Mouse (Mus musculus) frontal cortex, postnatal 25 days (tissue): ENCODE measurements at regions not wholly inside any gene's neighbourhood (a gene's known extent, or its start where the extent isn't known, plus 50 kb on each side); places are given as distances from the start of the nearest gene placed in this dataset.
"Not testable (repeated sequence)": the region's sequence is repeated elsewhere in the genome, so short reads cannot be mapped to it uniquely, and the experiment has no call there.

Experiments used
- DNase-seq, 2 experiments: peaks; one replicate each; pipeline ENCODE4 v3.0.0; 2022; ENCODE audit warnings: low spot score in 2 of 2

- DNase-seq = no peak
These were observed 372.2 kb upstream of the Id2 start for GRCm38 (mm10) chr12:25469181-25469580.

GRCm38 (mm10) chr12:25467789-25468188 lies 370.8 kb upstream of the Id2 start:
- DNase-seq = peak in 1 of 2 experiments; percentile 14

- not testable (repeated sequence) for DNase-seq
These were observed 365.8 kb upstream of the Id2 start for GRCm38 (mm10) chr12:25462690-25463089.

- DNase-seq = no peak
These were observed 358.5 kb upstream of the Id2 start for GRCm38 (mm10) chr12:25455281-25455989.

GRCm38 (mm10) chr12:25453356-25453755 lies 356.4 kb upstream of the Id2 start:
- DNase-seq = no peak

GRCm38 (mm10) chr12:25451156-25451555 lies 354.2 kb upstream of the Id2 start:
- no peak for DNase-seq

GRCm38 (mm10) chr12:25444355-25444754 lies 347.4 kb upstream of the Id2 start:
- DNase-seq = no peak

GRCm38 (mm10) chr12:25439029-25439551 lies 342.1 kb upstream of the Id2 start:
- DNase-seq = no peak

GRCm38 (mm10) chr12:25438217-25439028 lies 341.5 kb upstream of the Id2 start:
- DNase-seq = no peak

GRCm38 (mm10) chr12:25437556-25437955 lies 340.6 kb upstream of the Id2 start:
- no peak for DNase-seq

- no peak for DNase-seq
These were observed 339.4 kb upstream of the Id2 start for GRCm38 (mm10) chr12:25436220-25436911.

GRCm38 (mm10) chr12:25432796-25433195 lies 335.9 kb upstream of the Id2 start:
- DNase-seq = no peak

GRCm38 (mm10) chr12:25430911-25431310 lies 334.0 kb upstream of the Id2 start:
- DNase-seq = no peak

- DNase-seq = no peak
These were observed 331.1 kb upstream of the Id2 start for GRCm38 (mm10) chr12:25427911-25428642.

- no peak for DNase-seq
These were observed 320.4 kb upstream of the Id2 start for GRCm38 (mm10) chr12:25417336-25417735.

GRCm38 (mm10) chr12:25416571-25416970 lies 319.6 kb upstream of the Id2 start:
- DNase-seq = no peak

GRCm38 (mm10) chr12:25415641-25416040 lies 318.7 kb upstream of the Id2 start:
- no peak for DNase-seq

GRCm38 (mm10) chr12:25415232-25415631 lies 318.3 kb upstream of the Id2 start:
- no peak for DNase-seq

GRCm38 (mm10) chr12:25407301-25407700 lies 310.4 kb upstream of the Id2 start:
- no peak for DNase-seq

- no peak for DNase-seq
These were observed 303.4 kb upstream of the Id2 start for GRCm38 (mm10) chr12:25400326-25400725.

GRCm38 (mm10) chr12:25398726-25399125 lies 301.8 kb upstream of the Id2 start:
- no peak for DNase-seq

- no peak for DNase-seq
These were observed 297.4 kb upstream of the Id2 start for GRCm38 (mm10) chr12:25394326-25394725.
